Mouse (Mus musculus) kidney, postnatal 4 days (tissue): ENCODE data around the gene Stag2.

Experiments
- DNase-seq, 2 experiments: peaks; one replicate each; pipeline ENCODE4 v3.0.0; 2021; ENCODE audit warnings: mixed read lengths in 2 of 2

The Stag2 gene

GRCm38 (mm10) chrX:42148788-42149556, at the start of gene Stag2:
Stag2 (plus strand) TSS chrX:42149317.
- peak; percentile 90 to 94 for DNase-seq

GRCm38 (mm10) chrX:42107137-42107536, 42.0 kb upstream of the Stag2 start:
- DNase-seq = no peak

- no peak for DNase-seq
Observed at GRCm38 (mm10) chrX:42110585-42110984, 38.5 kb upstream of the Stag2 start.

- DNase-seq = no peak
Observed at GRCm38 (mm10) chrX:42119442-42120048, 29.6 kb upstream of the Stag2 start.

GRCm38 (mm10) chrX:42124963-42125697, 24.0 kb upstream of the Stag2 start:
- no peak for DNase-seq

GRCm38 (mm10) chrX:42139882-42140281, 9.2 kb upstream of the Stag2 start:
- peak; percentile 5 to 15 for DNase-seq

- no peak for DNase-seq
Observed at GRCm38 (mm10) chrX:42142620-42143019, 6.5 kb upstream of the Stag2 start.

- no peak for DNase-seq
Observed at GRCm38 (mm10) chrX:42143991-42144390, 5.1 kb upstream of the Stag2 start.

GRCm38 (mm10) chrX:42148016-42148451, 1.1 kb upstream of the Stag2 start:
- peak; percentile 21 to 45 for DNase-seq

- DNase-seq = peak; percentile 67
Observed at GRCm38 (mm10) chrX:42149557-42150345, 634 bp downstream of the Stag2 start.

- DNase-seq = peak; percentile 86 to 91
Observed at GRCm38 (mm10) chrX:42150346-42151023, 1.4 kb downstream of the Stag2 start.

- no peak for DNase-seq
Observed at GRCm38 (mm10) chrX:42151024-42151754, 2.1 kb downstream of the Stag2 start.

GRCm38 (mm10) chrX:42151903-42152369, 2.8 kb downstream of the Stag2 start:
- peak; percentile 83 to 90 for DNase-seq

- DNase-seq = no peak
Observed at GRCm38 (mm10) chrX:42153056-42153455, 3.9 kb downstream of the Stag2 start.

GRCm38 (mm10) chrX:42165455-42165854, 16.3 kb downstream of the Stag2 start:
- DNase-seq = no peak

- DNase-seq = no peak
Observed at GRCm38 (mm10) chrX:42170811-42171210, 21.7 kb downstream of the Stag2 start.

GRCm38 (mm10) chrX:42187590-42187989, 38.5 kb downstream of the Stag2 start:
- DNase-seq = no peak

GRCm38 (mm10) chrX:42188825-42189426, 39.8 kb downstream of the Stag2 start:
- DNase-seq = no peak

GRCm38 (mm10) chrX:42194608-42195007, 45.5 kb downstream of the Stag2 start:
- no peak for DNase-seq

GRCm38 (mm10) chrX:42202482-42202881, 53.4 kb downstream of the Stag2 start:
- DNase-seq = no peak

- DNase-seq = no peak
Observed at GRCm38 (mm10) chrX:42215742-42216141, 66.6 kb downstream of the Stag2 start.
